Mouse (Mus musculus): ENCODE data around the gene Entr1. TPM values are rescaled to one million over a fixed set of nuclear protein-coding genes. Genes with fewer than 3 reads are reported as not detected.

Gene Entr1
- total RNA-seq, 2 experiments from 2014 or later, result 133 to 170 TPM

DNA sequence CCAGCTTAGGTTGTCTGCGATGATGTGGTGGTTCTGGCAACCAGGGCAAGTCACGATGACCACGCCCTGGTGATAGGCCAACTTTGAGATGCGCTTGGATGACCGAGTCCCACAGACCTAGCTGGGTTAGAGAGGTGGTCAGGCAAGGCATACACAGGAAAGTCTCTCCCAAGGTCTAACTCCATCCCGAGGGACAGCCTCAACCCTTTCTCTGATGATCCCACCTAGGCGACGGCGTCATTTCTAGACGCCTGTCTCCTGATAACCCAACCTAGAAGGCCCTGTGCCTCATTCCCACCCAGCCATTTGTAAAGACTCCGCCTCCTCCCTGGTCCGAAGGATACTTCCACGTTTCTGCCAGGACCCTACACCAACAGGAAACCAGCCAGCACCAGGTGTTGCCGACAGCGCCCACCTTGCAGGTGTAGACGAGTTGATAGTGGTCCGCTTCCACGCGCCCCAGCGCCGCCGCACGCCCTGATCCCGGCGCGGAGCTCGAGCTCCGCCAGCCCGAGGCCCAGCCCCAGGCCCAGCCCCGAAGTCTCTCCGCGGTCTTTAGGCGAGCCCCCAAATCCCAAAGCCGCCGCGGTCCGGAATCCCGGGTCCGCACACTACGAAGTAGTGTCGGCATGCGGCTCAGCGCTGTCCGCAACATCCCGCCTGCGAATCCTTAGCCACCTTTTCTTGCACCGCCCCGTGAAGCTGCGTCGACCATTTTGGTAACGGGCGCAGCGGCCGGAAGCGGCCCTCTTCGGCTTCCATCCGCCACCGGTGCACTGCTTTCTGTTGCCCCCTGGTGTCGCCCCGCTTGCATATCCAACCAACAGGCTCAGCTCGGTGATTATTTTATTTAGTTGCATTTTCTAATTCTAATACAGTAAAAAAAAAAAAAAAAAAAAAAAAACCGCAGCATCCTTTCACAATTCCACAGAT lies 37.5 kb downstream of the Entr1 start, which contains the start of gene Dnlz:
Gene Dnlz (minus strand): TSS at position 753 of the 933 bp plus-strand sequence.
- DNase-seq (ENCODE audit: extremely low spot score in 1 of 2, low spot score in 1 of 2), result peak; percentile 89 to 90

DNA sequence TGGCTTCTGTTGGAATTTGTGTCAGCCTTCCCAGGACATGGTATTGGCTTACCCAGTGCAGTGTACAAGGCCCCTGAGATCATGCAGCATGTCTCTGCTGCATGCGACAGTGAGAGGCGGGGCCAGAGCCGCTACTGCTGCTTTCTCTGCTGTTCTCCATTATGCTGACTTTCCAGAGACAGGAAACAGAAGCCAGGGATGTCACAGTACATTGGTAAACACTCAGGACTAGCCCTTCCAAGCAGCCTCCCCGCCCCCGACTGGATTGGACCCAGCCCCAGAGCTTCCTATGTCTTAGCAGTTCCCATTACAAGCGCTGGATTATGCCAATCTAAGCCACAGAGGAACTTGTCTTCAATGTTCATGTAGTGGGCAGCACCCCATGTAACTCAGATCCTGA lies 40.9 kb downstream of the Entr1 start:
- no peak for DNase-seq (ENCODE audit: extremely low spot score in 1 of 2, low spot score in 1 of 2)

DNA sequence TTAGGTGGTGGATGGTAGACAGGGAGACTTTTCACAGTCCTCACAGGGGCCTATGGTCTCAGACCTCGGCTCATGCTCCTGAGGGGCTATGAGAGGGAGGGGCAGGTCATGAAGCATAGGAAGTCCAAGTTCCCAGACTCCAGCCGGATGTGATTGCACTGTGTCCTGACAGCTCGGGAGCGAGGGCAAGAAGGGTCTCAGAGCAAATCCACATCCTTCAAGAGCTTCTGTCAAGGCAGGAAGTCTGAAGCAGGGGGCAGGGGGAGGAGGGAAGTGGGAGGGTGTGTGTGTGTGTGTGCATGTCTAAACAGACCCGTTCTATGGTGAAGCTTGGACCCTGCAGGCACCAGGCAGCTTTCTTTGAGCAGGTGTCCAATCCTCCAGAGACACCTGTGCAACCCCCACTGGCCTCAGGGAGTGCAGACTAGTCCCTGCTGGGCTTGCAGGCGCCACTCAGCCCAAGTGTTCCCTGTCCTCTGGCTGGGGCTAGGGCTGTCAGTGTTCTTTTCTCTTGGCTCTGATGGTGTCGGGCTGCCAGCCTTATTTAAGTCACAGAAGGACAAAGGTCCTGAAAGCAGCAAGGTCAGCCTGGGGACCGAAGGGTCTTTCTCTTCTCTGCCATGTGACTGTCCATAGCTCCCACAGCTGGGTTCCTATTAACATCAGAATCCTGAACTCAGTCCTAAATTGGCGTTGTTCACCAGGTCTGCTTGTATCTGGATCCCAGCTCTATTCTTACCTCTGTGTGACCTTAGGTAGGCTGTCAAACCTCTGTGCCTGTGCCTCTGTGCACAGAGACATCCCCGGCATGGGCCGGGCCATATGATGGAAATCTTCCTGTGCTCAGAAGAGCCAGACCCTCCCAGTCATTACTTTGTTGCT lies 46.3 kb downstream of the Entr1 start:
- DNase-seq (ENCODE audit: extremely low spot score in 1 of 2, low spot score in 1 of 2), result no peak

DNA sequence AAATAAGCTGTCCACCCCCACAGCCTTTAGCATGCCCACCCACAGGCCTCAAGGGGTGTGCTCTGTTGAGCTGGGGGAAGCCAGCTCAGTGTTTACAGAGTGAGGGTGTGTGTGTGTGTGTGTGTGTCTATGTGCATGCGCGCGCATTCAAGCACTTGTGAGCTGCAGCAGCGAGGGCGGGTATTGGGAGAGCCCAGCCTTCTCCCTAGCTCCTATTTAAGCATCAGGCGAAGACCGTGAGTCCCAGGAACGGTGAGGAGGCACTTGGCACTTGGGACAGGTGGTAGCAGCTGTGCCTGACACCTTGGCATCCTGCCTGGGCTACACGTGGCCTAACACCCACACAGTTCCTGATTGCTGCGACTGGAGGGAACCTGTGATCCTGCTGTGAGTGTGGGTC lies 47.1 kb downstream of the Entr1 start:
- DNase-seq (ENCODE audit: extremely low spot score in 1 of 2, low spot score in 1 of 2), result peak; percentile 39

DNA sequence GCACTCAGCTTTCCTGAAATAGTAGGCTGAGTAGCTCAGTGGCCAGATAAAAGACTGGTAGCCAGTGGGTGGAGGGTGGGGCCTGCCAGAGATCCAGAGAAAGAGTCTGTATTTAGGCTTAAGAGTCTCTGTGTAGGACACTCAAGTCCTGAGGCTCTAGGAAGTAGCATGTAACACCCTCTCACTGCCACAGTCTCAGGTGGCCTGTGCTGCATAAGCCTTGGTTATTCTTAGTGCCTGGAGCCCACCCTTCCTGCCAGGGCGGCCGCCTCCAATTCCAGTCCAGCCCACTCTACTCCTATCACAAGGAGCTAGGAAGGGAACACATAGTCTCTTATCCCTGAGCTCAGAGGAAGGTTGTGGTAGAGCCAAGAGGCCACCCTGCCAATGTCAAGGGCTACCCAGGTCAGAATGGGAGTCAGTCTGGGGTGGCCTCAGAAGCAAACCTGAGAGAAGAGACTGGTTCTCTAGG lies 47.6 kb downstream of the Entr1 start:
- no peak for DNase-seq (ENCODE audit: extremely low spot score in 1 of 2, low spot score in 1 of 2)

DNA sequence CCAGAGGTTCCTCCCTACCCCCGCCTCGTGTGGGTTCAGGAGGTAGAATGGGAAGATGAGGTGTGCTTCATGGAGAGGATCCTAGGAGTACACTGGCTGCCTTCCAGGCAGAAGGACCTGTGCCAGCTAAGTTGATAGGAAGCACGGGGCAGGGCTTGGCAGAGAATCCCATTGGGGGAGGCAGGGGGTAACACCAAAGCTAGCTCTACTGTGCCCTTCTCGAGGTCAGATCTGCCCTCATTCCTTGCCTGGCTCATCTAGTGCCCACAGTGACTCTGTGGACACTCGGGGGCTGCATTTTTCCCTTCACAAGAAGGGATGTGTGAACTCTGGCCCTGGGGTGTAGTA lies 49.9 kb downstream of the Entr1 start:
- DNase-seq (ENCODE audit: extremely low spot score in 1 of 2, low spot score in 1 of 2), result no peak

DNA sequence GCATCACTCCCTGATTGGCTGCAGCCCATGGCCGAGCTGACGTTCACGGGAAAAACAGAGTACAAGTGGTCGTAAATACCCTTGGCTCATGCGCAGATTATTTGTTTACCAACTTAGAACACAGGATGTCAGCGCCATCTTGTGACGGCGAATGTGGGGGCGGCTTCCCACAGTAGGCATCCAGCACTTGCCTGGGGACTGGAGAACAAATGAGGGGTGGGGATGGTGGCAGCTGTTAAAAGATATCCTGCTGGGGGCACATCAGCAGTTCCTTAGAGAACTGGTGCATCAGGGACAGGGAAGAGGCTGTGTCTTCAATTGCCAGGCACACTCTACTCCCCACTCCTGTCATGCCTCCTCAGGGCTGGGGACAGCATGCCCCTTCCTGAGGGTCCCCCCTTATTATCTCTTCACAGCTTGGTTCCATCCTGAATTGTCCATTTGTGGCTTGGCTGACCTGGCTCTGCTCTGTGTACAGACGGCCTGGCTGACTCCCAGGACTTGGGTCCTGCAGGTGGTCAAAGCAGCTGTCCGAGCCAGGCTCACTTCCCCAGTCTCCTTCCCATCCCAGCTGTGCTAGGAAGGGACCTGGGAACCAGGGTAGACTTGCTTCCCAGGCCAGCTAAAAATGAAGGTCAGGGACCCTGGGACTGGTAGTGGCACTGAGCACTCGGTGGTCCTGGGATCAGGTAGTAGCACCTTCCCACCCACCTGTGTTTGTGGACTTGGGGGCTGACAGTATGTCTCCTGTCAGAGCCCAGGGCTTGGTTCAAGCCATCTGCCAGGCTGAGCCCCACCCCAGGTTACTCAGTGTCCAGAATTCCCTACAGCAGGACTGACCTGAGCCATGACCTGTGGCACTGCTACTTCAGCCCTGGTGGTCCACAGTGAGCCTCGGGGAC lies 50.6 kb downstream of the Entr1 start:
- no peak for DNase-seq (ENCODE audit: extremely low spot score in 1 of 2, low spot score in 1 of 2)

Other genes starting within 250 kb of the Entr1 start
- gene Lhx3, start 181.0 kb downstream of the Entr1 start, total RNA-seq (2021), result not detected
- 10 to 100 TPM; 24.5 to 25.3 TPM for gene Qsox2, start 151.8 kb downstream of the Entr1 start, total RNA-seq (2021)
- under 1 TPM; 0.52 to 0.94 TPM for gene Ccdc187, start 94.8 kb downstream of the Entr1 start, total RNA-seq (2021)
- 10 to 100 TPM; 38.3 to 42.4 TPM for gene Gpsm1, start 73.8 kb downstream of the Entr1 start, total RNA-seq (2021)
- gene Dnlz, start 37.2 kb downstream of the Entr1 start, total RNA-seq (2021), result 10 to 100 TPM; 26.3 to 27.8 TPM
- gene Card9, start 28.4 kb downstream of the Entr1 start, total RNA-seq (2021), result 1 to 10 TPM; 1.6 to 2.6 TPM
- 10 to 100 TPM; 43.8 to 82.5 TPM for gene Snapc4, start 8.7 kb downstream of the Entr1 start, total RNA-seq (2021)
- 10 to 100 TPM; 94.8 to 96.0 TPM for gene Pmpca, start within 50 bp of the Entr1 start, total RNA-seq (2021)
- 10 to 100 TPM; 21.7 to 24.4 TPM for gene Inpp5e, start 19.9 kb upstream of the Entr1 start, total RNA-seq (2021)
- gene Sec16a, start 55.9 kb upstream of the Entr1 start, total RNA-seq (2021), result 10 to 100 TPM; 46.4 to 48.1 TPM
- 10 to 100 TPM; 31.4 to 38.0 TPM for gene Notch1, start 127.3 kb upstream of the Entr1 start, total RNA-seq (2021)
- gene Egfl7, start 190.7 kb upstream of the Entr1 start, total RNA-seq (2021), result 10 to 100 TPM; 56.8 to 68.2 TPM
- not detected for gene Gm20532, start 197.3 kb upstream of the Entr1 start, total RNA-seq (2021)
- 1 to 10 TPM; 1.2 to 1.9 TPM for gene Agpat2, start 215.1 kb upstream of the Entr1 start, total RNA-seq (2021)
- gene Fam69b, start 239.1 kb upstream of the Entr1 start, total RNA-seq (2021), result 10 to 100 TPM; 71.3 to 78.8 TPM